Mouse (Mus musculus): Measurements from ENCODE around the gene Gngt2.
A peak's percentile ranks its signal among the peaks of the same experiment; 100 is the strongest.

Gngt2 gene

GRCm38 (mm10) chr11:95837059-95837458, at the start of gene Gngt2:
Gene Gngt2, plus strand, starts transcription at chr11:95837216.
- no peak for DNase-seq (ENCODE audit: low spot score in 2 of 2)

GRCm38 (mm10) chr11:95789451-95789891, 47.5 kb upstream of the Gngt2 start:
- DNase-seq (ENCODE audit: low spot score in 2 of 2), result no peak

- peak; percentile 34 to 62 for DNase-seq (ENCODE audit: low spot score in 2 of 2)
Measured at GRCm38 (mm10) chr11:95791787-95792186, 45.2 kb upstream of the Gngt2 start.

GRCm38 (mm10) chr11:95792950-95793509, 44.0 kb upstream of the Gngt2 start:
- DNase-seq (ENCODE audit: low spot score in 2 of 2), result no peak

- DNase-seq (ENCODE audit: low spot score in 2 of 2), result no peak
Measured at GRCm38 (mm10) chr11:95794201-95794600, 42.8 kb upstream of the Gngt2 start.

- no peak for DNase-seq (ENCODE audit: low spot score in 2 of 2)
Measured at GRCm38 (mm10) chr11:95795582-95795981, 41.4 kb upstream of the Gngt2 start.

GRCm38 (mm10) chr11:95805010-95805409, 32.0 kb upstream of the Gngt2 start:
- no peak for DNase-seq (ENCODE audit: low spot score in 2 of 2)

GRCm38 (mm10) chr11:95805527-95805926, 31.5 kb upstream of the Gngt2 start:
- DNase-seq (ENCODE audit: low spot score in 2 of 2), result no peak

- no peak for DNase-seq (ENCODE audit: low spot score in 2 of 2)
Measured at GRCm38 (mm10) chr11:95807884-95808283, 29.1 kb upstream of the Gngt2 start.

- DNase-seq (ENCODE audit: low spot score in 2 of 2), result no peak
Measured at GRCm38 (mm10) chr11:95808448-95809011, 28.5 kb upstream of the Gngt2 start.

- DNase-seq (ENCODE audit: low spot score in 2 of 2), result no peak
Measured at GRCm38 (mm10) chr11:95809603-95810002, 27.4 kb upstream of the Gngt2 start.

GRCm38 (mm10) chr11:95810828-95811227, 26.2 kb upstream of the Gngt2 start:
- no peak for DNase-seq (ENCODE audit: low spot score in 2 of 2)

- no peak for DNase-seq (ENCODE audit: low spot score in 2 of 2)
Measured at GRCm38 (mm10) chr11:95811741-95812140, 25.3 kb upstream of the Gngt2 start.

GRCm38 (mm10) chr11:95812224-95812623, 24.8 kb upstream of the Gngt2 start:
- no peak for DNase-seq (ENCODE audit: low spot score in 2 of 2)

- DNase-seq (ENCODE audit: low spot score in 2 of 2), result no peak
Measured at GRCm38 (mm10) chr11:95814101-95814500, 22.9 kb upstream of the Gngt2 start.

- no peak for DNase-seq (ENCODE audit: low spot score in 2 of 2)
Measured at GRCm38 (mm10) chr11:95814857-95815256, 22.2 kb upstream of the Gngt2 start.

GRCm38 (mm10) chr11:95815412-95815811, 21.6 kb upstream of the Gngt2 start:
- no peak for DNase-seq (ENCODE audit: low spot score in 2 of 2)

GRCm38 (mm10) chr11:95819138-95819537, 17.9 kb upstream of the Gngt2 start:
- DNase-seq (ENCODE audit: low spot score in 2 of 2), result no peak

GRCm38 (mm10) chr11:95821511-95821910, 15.5 kb upstream of the Gngt2 start:
- no peak for DNase-seq (ENCODE audit: low spot score in 2 of 2)

GRCm38 (mm10) chr11:95822437-95822836, 14.6 kb upstream of the Gngt2 start:
- DNase-seq (ENCODE audit: low spot score in 2 of 2), result no peak

- peak; percentile 82 to 87 for DNase-seq (ENCODE audit: low spot score in 2 of 2)
Measured at GRCm38 (mm10) chr11:95824071-95824876, 12.7 kb upstream of the Gngt2 start, which contains the start of gene Phospho1. Gene Phospho1, plus strand, starts transcription at chr11:95824499.

GRCm38 (mm10) chr11:95824877-95825243, 12.2 kb upstream of the Gngt2 start:
- peak; percentile 54 to 55 for DNase-seq (ENCODE audit: low spot score in 2 of 2)

- DNase-seq (ENCODE audit: low spot score in 2 of 2), result no peak
Measured at GRCm38 (mm10) chr11:95825625-95826024, 11.4 kb upstream of the Gngt2 start.

Data from right cerebral cortex, adult 2 months (tissue).